Mouse (Mus musculus) small intestine, adult 2 months (tissue): ENCODE data around the gene Acot2.

Source experiments
- CTCF ChIP-seq: fragments of 200-500 bp; IDR thresholded peaks from 2 replicates; pipeline ENCODE4 v1.5.1; 2012; ENCODE audit warnings: low read depth, mild to moderate bottlenecking, control low read depth, inconsistent platforms, low read length, moderate library complexity, mixed read lengths; ENCODE audit not compliant: insufficient replicate concordance, insufficient read length; ENCODE audit errors: extremely low read depth
- POLR2A ChIP-seq: fragments of 200-500 bp; IDR thresholded peaks from 2 replicates; pipeline ENCODE4 v1.6.1; 2012; ENCODE audit warnings: low read depth, mild to moderate bottlenecking, control low read depth, inconsistent platforms, low read length, moderate library complexity

- peak; percentile 82; the same call in 1 of the 2 replicates for TF ChIP-seq CTCF
- TF ChIP-seq POLR2A = no peak
Observed at GRCm38 (mm10) chr12:84030659-84031332, 43.1 kb downstream of the Acot2 start.
